Mouse (Mus musculus) brain, embryonic 14.5 days (tissue): ENCODE measurements at regions not wholly inside any gene's neighbourhood (a gene's known extent, or its start where the extent isn't known, plus 50 kb on each side); places are given as distances from the start of the nearest gene placed in this dataset.
"Not testable (repeated sequence)": the region's sequence is repeated elsewhere in the genome, so short reads cannot be mapped to it uniquely, and the experiment has no call there.

Source experiments
- DNase-seq: peaks from one replicate; pipeline ENCODE4 v3.0.0-alpha.2; 2011; ENCODE audit warnings: low read depth
- CTCF ChIP-seq: fragments of 200-500 bp; IDR thresholded peaks from 2 replicates; pipeline ENCODE4 v1.5.1; 2012; ENCODE audit warnings: inconsistent platforms, mild to moderate bottlenecking, moderate library complexity, borderline replicate concordance; ENCODE audit not compliant: insufficient read depth, insufficient read length; ENCODE audit errors: extremely low read depth
- POLR2A ChIP-seq: fragments of 200-500 bp; IDR thresholded peaks from 2 replicates; pipeline ENCODE4 v1.6.1; 2012; ENCODE audit warnings: mild to moderate bottlenecking, inconsistent platforms, borderline replicate concordance; ENCODE audit not compliant: poor library complexity, insufficient read depth, insufficient read length, severe bottlenecking; ENCODE audit errors: extremely low read depth

GRCm38 (mm10) chr1:95857110-95857509 lies 189.7 kb upstream of the St8sia4 start:
- TF ChIP-seq POLR2A (no peak), CTCF (no peak)
- peak; percentile 9 for DNase-seq

DNA sequence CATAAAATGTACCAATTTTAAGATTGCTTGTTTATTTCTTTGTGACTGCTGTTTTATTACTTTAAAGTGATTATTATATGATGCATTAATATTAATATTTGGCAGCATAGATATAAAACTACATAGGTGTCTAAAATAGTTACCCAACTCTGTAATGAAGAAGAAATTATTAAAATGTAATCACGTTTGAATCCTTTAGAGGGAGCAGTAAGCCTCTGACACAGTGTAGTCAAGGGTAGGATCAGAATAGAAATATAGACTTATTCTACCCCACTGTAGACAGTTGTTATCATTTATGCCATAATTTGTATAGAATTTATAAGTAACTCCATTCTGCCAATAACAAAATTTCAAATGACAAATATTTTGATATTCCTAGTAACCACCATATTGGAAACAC lies 167.3 kb upstream of the St8sia4 start:
- no peak for DNase-seq
- TF ChIP-seq POLR2A (no peak), CTCF (no peak)

GRCm38 (mm10) chr1:95830694-95831093 lies 163.3 kb upstream of the St8sia4 start:
- DNase-seq = not testable (repeated sequence)
